Mouse (Mus musculus) left cerebral cortex, adult 18-20 months (tissue): ENCODE measurements around the gene Olfr681. TPM values are rescaled to one million over a fixed set of nuclear protein-coding genes. Genes with fewer than 3 reads are reported as not detected.
A peak's percentile ranks its signal among the peaks of the same experiment; 100 is the strongest.
"Not testable (repeated sequence)": the region's sequence is repeated elsewhere in the genome, so short reads cannot be mapped to it uniquely, and the experiment has no call there.

Experiments used
- DNase-seq, 2 experiments: peaks; one replicate each; pipeline ENCODE4 v3.0.0; 2021 to 2022; ENCODE audit warnings: low spot score in 2 of 2, mixed read lengths in 1 of 2
- long read RNA-seq, 2 experiments: library from polyadenylated mRNA; stranded (forward); transcript quantifications; one replicate each; pipeline ENCODE4 v2.0.0; 2021
- total RNA-seq, 2 experiments: library from RNA; stranded (reverse); gene quantifications; 2 replicates each; pipeline ENCODE4 v1.2.3; 2021

The Olfr681 gene
- total RNA-seq = not detected
- long read RNA-seq, experiment 1 = 0 reads
- long read RNA-seq, experiment 2 = 0 reads

DNA sequence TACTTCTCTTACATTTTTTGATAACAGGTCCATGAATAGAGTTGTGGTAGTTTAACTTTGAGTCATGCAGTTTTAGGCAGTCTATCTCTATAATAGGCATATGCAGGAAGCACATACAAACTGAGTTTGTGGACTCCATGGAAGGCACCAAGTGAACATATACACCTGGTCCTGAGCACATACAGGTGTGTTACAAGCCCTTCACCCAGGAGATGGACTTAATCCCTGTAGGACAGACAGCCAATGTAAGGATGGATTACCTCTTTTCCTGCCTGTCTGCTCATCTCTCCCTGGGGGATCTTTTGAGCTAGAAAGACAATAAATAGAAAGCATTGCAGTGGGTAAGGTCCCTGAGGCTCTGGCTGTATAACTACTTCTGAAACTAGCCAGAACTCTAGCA lies at the start of gene Olfr681:
TSS of gene Olfr681 (plus strand) at position 301 of the 400 bp plus-strand sequence.
- DNase-seq = no peak

DNA sequence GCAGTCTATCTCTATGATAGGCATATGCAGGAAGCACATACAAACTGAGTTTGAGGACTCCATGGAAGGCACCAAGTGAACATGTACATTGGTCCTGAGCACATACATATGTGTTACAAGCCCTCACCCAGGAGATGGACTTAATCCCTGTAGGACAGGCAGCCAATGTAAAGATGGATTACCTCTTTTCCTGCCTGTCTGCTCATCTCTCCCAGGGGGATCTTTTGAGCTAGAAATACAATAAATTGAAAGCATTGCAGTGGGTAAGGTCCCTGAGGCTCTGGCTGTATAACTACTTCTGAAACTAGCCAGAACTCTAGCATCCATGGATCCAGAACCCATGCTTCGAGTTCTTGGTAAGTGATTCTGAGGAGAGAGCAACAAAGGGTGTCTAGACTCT lies 35.7 kb upstream of the Olfr681 start, which contains the start of gene Olfr679:
TSS of gene Olfr679 (plus strand) at position 301 of the 400 bp plus-strand sequence.
- DNase-seq = no peak

DNA sequence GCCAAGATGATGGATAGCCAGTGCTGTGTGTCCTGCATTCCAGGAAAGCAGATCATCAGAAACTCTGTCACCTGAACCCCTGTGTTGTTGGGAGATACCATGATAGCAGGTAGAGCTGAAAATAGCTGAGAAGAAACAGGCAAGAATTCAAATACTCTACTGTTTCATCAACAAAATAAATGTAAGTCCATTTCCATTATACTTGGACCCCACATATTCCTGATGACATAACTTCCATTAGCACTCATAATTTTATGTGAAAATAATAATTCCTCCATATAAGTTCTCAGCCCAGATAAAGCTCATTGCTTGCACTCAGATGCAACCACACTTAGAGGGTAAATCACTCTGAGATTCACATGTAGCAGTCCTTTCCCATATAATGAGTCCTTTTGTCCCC lies 23.9 kb upstream of the Olfr681 start, which contains the start of gene Olfr680-ps1:
TSS of gene Olfr680-ps1 (minus strand) at position 101 of the 400 bp plus-strand sequence.
- not testable (repeated sequence) for DNase-seq

DNA sequence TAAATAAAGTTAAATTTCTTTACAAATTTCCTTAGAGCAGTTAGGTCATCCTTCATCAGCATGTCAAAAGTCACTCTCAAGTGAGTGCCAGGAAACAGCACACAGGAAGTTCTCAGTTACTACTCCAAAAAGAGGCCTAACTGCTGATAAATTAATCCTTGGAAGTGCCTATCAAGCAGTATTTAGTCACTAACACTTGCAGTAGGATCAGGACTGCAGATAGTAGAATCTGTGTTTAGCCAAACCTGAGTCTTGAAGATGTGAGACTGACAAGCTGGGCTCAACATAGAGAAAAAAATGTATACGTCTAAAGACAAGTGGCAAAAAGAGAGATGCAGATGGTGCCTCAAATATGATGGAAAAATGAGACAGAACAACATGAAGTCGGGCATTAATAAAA lies 24.6 kb downstream of the Olfr681 start:
- DNase-seq = no peak

DNA sequence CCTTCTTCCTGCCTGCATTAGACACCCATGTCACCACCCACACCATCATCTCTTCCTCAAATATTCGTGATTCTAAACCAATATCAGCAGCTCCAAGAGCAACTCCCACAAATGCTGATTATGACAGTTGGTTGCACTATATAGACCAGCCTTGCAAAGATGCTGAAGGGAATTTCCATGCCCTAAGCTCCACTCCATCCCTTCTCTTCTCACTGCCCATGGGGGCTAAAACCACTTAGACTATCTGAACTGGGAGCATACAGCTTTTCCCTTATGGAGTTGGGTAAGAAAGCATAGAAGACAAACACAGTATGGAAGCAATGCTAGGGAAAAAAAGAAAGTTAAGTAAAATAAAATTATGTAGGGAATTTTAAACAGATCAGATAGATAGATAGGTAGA lies 30.3 kb downstream of the Olfr681 start, which contains the start of gene Olfr683:
TSS of gene Olfr683 (minus strand) at position 101 of the 400 bp plus-strand sequence.
- DNase-seq = no peak

DNA sequence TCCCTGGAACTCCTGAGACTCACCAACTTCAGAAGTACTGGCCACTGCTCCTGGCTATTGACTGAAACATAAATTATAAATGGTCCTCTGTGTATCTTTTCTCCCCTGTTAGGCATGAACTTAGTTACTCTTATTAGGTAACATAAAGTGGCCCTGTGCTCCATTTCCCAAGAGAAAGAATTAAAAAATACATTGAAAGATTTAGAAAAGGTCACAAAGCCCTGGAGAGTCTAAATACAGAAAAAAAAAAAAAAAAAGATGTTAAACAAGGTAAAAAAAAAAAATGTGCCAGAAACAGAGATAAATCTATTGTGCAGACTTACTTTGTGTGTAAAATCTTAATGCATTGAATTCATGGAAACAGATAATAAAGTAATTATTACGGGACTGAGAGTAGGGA lies 46.9 kb downstream of the Olfr681 start, which contains the start of gene Olfr684:
TSS of gene Olfr684 (minus strand) at position 101 of the 400 bp plus-strand sequence.
- DNase-seq = no peak

DNA sequence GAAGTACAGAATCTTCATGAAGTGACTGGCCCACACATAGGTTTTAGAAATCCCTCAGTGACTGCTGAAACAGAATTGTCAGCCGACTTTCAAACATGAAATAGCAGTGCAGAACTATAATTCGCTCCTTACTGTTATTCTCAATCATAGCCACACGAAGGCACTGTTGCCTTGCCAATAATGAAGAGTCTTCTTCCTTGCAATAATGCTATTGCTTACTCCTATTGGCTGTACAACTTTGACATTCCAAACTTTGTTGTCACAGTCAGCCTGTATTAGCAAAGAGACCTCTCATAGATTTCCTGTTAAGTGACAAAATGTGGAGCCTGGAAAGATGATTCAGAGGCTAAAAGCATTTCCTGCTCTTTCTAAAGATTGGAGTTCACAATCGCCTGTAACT lies 54.1 kb downstream of the Olfr681 start:
- DNase-seq = peak; percentile 12 to 33

Other genes starting within 250 kb of the Olfr681 start
- not detected for gene Olfr665, start 238.8 kb upstream of the Olfr681 start, total RNA-seq
- not detected for gene Olfr666, start 220.9 kb upstream of the Olfr681 start, total RNA-seq
- not detected for gene Olfr667, start 195.4 kb upstream of the Olfr681 start, total RNA-seq
- gene Olfr668, start 188.8 kb upstream of the Olfr681 start, total RNA-seq = not detected
- gene Olfr669, start 182.6 kb upstream of the Olfr681 start, total RNA-seq = not detected
- not detected for gene Olfr670, start 154.2 kb upstream of the Olfr681 start, total RNA-seq
- gene Olfr671, start 137.7 kb upstream of the Olfr681 start, total RNA-seq = not detected
- gene Olfr672, start 114.8 kb upstream of the Olfr681 start, total RNA-seq = not detected
- gene Olfr675, start 88.4 kb upstream of the Olfr681 start, total RNA-seq = not detected
- not detected for gene Olfr676, start 84.1 kb upstream of the Olfr681 start, total RNA-seq
- not detected for gene Olfr677, start 65.5 kb upstream of the Olfr681 start, total RNA-seq
- gene Olfr678, start 52.4 kb upstream of the Olfr681 start, total RNA-seq = not detected
- gene Olfr679, start 35.6 kb upstream of the Olfr681 start, total RNA-seq = not detected
- gene Olfr680-ps1, start 24.0 kb upstream of the Olfr681 start, total RNA-seq = not detected
- not detected for gene Olfr683, start 30.2 kb downstream of the Olfr681 start, total RNA-seq
- not detected for gene Olfr684, start 46.8 kb downstream of the Olfr681 start, total RNA-seq
- gene Olfr685, start 69.2 kb downstream of the Olfr681 start, total RNA-seq = not detected
- not detected for gene Olfr686, start 90.6 kb downstream of the Olfr681 start, total RNA-seq
- not detected for gene Olfr688, start 171.3 kb downstream of the Olfr681 start, total RNA-seq
- gene Olfr689, start 194.3 kb downstream of the Olfr681 start, total RNA-seq = not detected
- gene Olfr690, start 217.3 kb downstream of the Olfr681 start, total RNA-seq = 1 to 10 TPM in 1 of 2 experiments, under 1 TPM in 1; 0.98 to 1.3 TPM
- under 1 TPM; 0.56 to 0.98 TPM for gene Olfr691, start 225.4 kb downstream of the Olfr681 start, total RNA-seq